Mouse (Mus musculus): Measurements from ENCODE around the gene Nin.

DNA sequence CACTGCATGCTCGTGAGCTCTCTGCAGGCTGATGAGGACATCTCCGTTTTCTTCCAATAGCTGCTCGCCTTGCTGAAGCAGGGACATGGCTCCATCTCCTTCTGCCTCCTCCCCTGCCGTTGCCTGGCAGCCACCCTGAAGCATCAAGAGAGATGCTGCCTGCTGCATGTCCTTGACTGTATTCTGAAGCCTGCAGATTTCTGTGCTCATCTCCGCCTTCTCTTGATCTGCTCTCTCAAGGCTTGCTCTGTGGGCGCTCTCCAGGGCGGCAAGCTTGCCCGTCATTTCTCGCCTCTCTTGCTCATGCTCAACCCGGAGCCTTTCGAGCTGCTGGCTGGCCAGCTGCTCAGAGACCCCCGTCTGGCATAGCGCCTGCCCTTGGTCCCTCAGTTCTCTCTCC is 70.1 kb downstream of the Nin start:
- TF ChIP-seq EP300 (IDR thresholded peaks at IDR 0.05; ENCODE audit: insufficient read depth, low read depth, low read length) = no peak
- no peak for TF ChIP-seq POLR2A (IDR thresholded peaks at IDR 0.05; ENCODE audit: insufficient read depth, low read depth, low read length)

Data from heart, adult 2 months (tissue).